Mouse (Mus musculus) midbrain, embryonic 14.5 days (tissue): ENCODE data around the gene Astn2. TPM values are rescaled to one million over a fixed set of nuclear protein-coding genes. Genes with fewer than 3 reads are reported as not detected.

ENCODE experiments used
- ATAC-seq: fragments of 200-750 bp; cut with Nextera tagmentation; 2 replicates; pipeline ENCODE4 v1.8.0; 2017; ENCODE audit warnings: moderate number of reproducible peaks, moderate library complexity; ENCODE audit not compliant: low FRiP score, low TSS enrichment
- DNase-seq: peaks from one replicate; pipeline ENCODE4 v3.0.0-alpha.2; 2015
- H3K27ac ChIP-seq: fragments of 300-500 bp; sonication (generic); replicated peaks from 2 replicates; pipeline ENCODE4 v1.5.1; 2014; ENCODE audit warnings: mild to moderate bottlenecking, low read depth, low read length, moderate library complexity
- H3K27me3 ChIP-seq: fragments of 300-500 bp; sonication (generic); 2 replicates; pipeline ENCODE4 v1.6.1; 2014; ENCODE audit warnings: low read length, control low read depth, mixed read lengths; ENCODE audit not compliant: control insufficient read depth, insufficient read depth
- H3K36me3 ChIP-seq: fragments of 300-500 bp; sonication (generic); 2 replicates; pipeline ENCODE4 v1.6.1; 2014; ENCODE audit warnings: low read length, control low read depth; ENCODE audit not compliant: control insufficient read depth, insufficient read depth
- H3K4me1 ChIP-seq: fragments of 300-500 bp; sonication (generic); 2 replicates; pipeline ENCODE4 v1.6.1; 2014; ENCODE audit warnings: mild to moderate bottlenecking, antibody characterized with exemption, low read length, control low read depth; ENCODE audit not compliant: control insufficient read depth, insufficient read depth
- H3K4me2 ChIP-seq: fragments of 300-500 bp; sonication (generic); 2 replicates; pipeline ENCODE4 v1.6.1; 2014; ENCODE audit warnings: mild to moderate bottlenecking, low read length, moderate library complexity
- H3K4me3 ChIP-seq: fragments of 300-500 bp; sonication (generic); replicated peaks from 2 replicates; pipeline ENCODE4 v1.5.1; 2014; ENCODE audit warnings: low read depth, low read length
- H3K9ac ChIP-seq: fragments of 300-500 bp; sonication (generic); replicated peaks from 2 replicates; pipeline ENCODE4 v1.6.1; 2014; ENCODE audit warnings: mild to moderate bottlenecking, low read length, moderate library complexity
- H3K9me3 ChIP-seq: fragments of 300-500 bp; sonication (generic); 2 replicates; pipeline ENCODE4 v1.6.1; 2016; ENCODE audit warnings: low read length, control low read depth, mixed read lengths; ENCODE audit not compliant: control insufficient read depth
- WGBS: fragments of 180-500 bp; shearing (Covaris S2); extraction: QIAGEN DNeasy Blood & Tissue Kit; methylation state at CpG from one replicate; pipeline ENCODE4 v1.1.7; 2014; 5-methylcytosine and 5-hydroxymethylcytosine counted together
- polyA plus RNA-seq: library from polyadenylated mRNA; unstranded; fragments of >200 nt; fragmentation: Nextera tagmentation; extraction: Ambion mirVana; gene quantifications from 2 replicates; pipeline ENCODE4 v1.2.1, GENCODE M21; 2014

The Astn2 gene
- polyA plus RNA-seq, 1 experiment from 2014 or later, result 4.4 TPM

GRCm38 (mm10) chr4:66122766-66123358 is 281.5 kb downstream of the Astn2 start:
- no peak overlapping the region for H3K9ac ChIP-seq
- no peak overlapping the region for H3K27ac ChIP-seq
- no peaks in the 10 kb centered on the region for H3K36me3 ChIP-seq
- H3K27me3 ChIP-seq, result no peaks in the 10 kb centered on the region
- H3K4me3 ChIP-seq, result no peak overlapping the region
- H3K4me1 ChIP-seq, result no peaks in the 10 kb centered on the region
- ATAC-seq (no peak), DNase-seq (no peak)
- WGBS, result 93% methylated on average over 7 of the region's 7 CpGs
- no peaks in the 10 kb centered on the region for H3K9me3 ChIP-seq
- no peak overlapping the region for H3K4me2 ChIP-seq

- no peaks in the 10 kb centered on the region for H3K27me3 ChIP-seq
- ATAC-seq (no peak), DNase-seq (no peak)
- 88% methylated on average over 2 of the region's 2 CpGs for WGBS
- H3K27ac ChIP-seq, result no peak overlapping the region
- H3K9ac ChIP-seq, result no peak overlapping the region
- H3K4me3 ChIP-seq, result no peak overlapping the region
- no peak overlapping the region for H3K4me2 ChIP-seq
- no peaks in the 10 kb centered on the region for H3K36me3 ChIP-seq
- no peaks in the 10 kb centered on the region for H3K9me3 ChIP-seq
- H3K4me1 ChIP-seq, result no peaks in the 10 kb centered on the region
Observed at GRCm38 (mm10) chr4:66114243-66114642, 290.2 kb downstream of the Astn2 start.

GRCm38 (mm10) chr4:66102037-66102436 is 302.4 kb downstream of the Astn2 start:
- Histone ChIP-seq H3K4me2 (no peak overlapping the region), H3K9me3 (no peaks in the 10 kb centered on the region), H3K4me1 (no peaks in the 10 kb centered on the region), H3K36me3 (no peaks in the 10 kb centered on the region), H3K27ac (no peak overlapping the region), H3K27me3 (no peaks in the 10 kb centered on the region), H3K4me3 (no peak overlapping the region), H3K9ac (no peak overlapping the region)
- WGBS, result 59% methylated on average over 5 of the region's 5 CpGs
- no peak for ATAC-seq
- DNase-seq, result peak; percentile 8

GRCm38 (mm10) chr4:66097629-66098028 is 306.8 kb downstream of the Astn2 start:
- 89% methylated on average over 1 of the region's 1 CpGs for WGBS
- no peaks in the 10 kb centered on the region for H3K9me3 ChIP-seq

GRCm38 (mm10) chr4:66096104-66096503 is 308.3 kb downstream of the Astn2 start:
- H3K4me3 ChIP-seq, result no peak overlapping the region
- H3K4me1 ChIP-seq, result no peaks in the 10 kb centered on the region
- no peak overlapping the region for H3K9ac ChIP-seq
- no peak for DNase-seq
- no peaks in the 10 kb centered on the region for H3K9me3 ChIP-seq
- no peak for ATAC-seq
- H3K27ac ChIP-seq, result no peak overlapping the region
- no peak overlapping the region for H3K4me2 ChIP-seq
- 89% methylated on average over 2 of the region's 2 CpGs for WGBS
- H3K36me3 ChIP-seq, result no peaks in the 10 kb centered on the region
- no peaks in the 10 kb centered on the region for H3K27me3 ChIP-seq

More at GRCm38 (mm10) chr4:66097629-66098028, 306.8 kb downstream of the Astn2 start:
- Histone ChIP-seq H3K27ac (no peak overlapping the region), H3K9ac (no peak overlapping the region), H3K4me3 (no peak overlapping the region), H3K27me3 (no peaks in the 10 kb centered on the region), H3K4me2 (no peak overlapping the region), H3K36me3 (no peaks in the 10 kb centered on the region), H3K4me1 (no peaks in the 10 kb centered on the region)
- DNase-seq (no peak), ATAC-seq (no peak)

GRCm38 (mm10) chr4:66057161-66057560 is 347.2 kb downstream of the Astn2 start:
- Histone ChIP-seq H3K9ac (no peak overlapping the region), H3K9me3 (no peaks in the 10 kb centered on the region), H3K27me3 (no peaks in the 10 kb centered on the region), H3K4me1 (no peaks in the 10 kb centered on the region), H3K4me2 (no peak overlapping the region), H3K4me3 (no peak overlapping the region), H3K27ac (no peak overlapping the region), H3K36me3 (no peaks in the 10 kb centered on the region)
- no peak for DNase-seq
- ATAC-seq, result no peak

- Histone ChIP-seq H3K9ac (no peak overlapping the region), H3K9me3 (no peaks in the 10 kb centered on the region), H3K4me3 (no peak overlapping the region), H3K27me3 (no peaks in the 10 kb centered on the region), H3K4me1 (no peaks in the 10 kb centered on the region), H3K36me3 (no peaks in the 10 kb centered on the region), H3K27ac (no peak overlapping the region), H3K4me2 (no peak overlapping the region)
- ATAC-seq (no peak), DNase-seq (no peak)
- WGBS, result 91% methylated on average over 4 of the region's 4 CpGs
Observed at GRCm38 (mm10) chr4:66055690-66056089, 348.7 kb downstream of the Astn2 start.

GRCm38 (mm10) chr4:66043014-66043672 is 361.3 kb downstream of the Astn2 start:
- no peaks in the 10 kb centered on the region for H3K9me3 ChIP-seq
- no peak overlapping the region for H3K9ac ChIP-seq
- no peaks in the 10 kb centered on the region for H3K36me3 ChIP-seq
- no peaks in the 10 kb centered on the region for H3K27me3 ChIP-seq
- no peak overlapping the region for H3K4me3 ChIP-seq
- DNase-seq (no peak), ATAC-seq (no peak)
- WGBS, result 92% methylated on average over 3 of the region's 3 CpGs
- H3K4me2 ChIP-seq, result no peak overlapping the region
- no peak overlapping the region for H3K27ac ChIP-seq
- no peaks in the 10 kb centered on the region for H3K4me1 ChIP-seq

- Histone ChIP-seq H3K9me3 (no peaks in the 10 kb centered on the region), H3K9ac (no peak overlapping the region), H3K4me1 (no peaks in the 10 kb centered on the region), H3K4me2 (no peak overlapping the region), H3K36me3 (no peaks in the 10 kb centered on the region), H3K4me3 (no peak overlapping the region), H3K27ac (no peak overlapping the region), H3K27me3 (no peaks in the 10 kb centered on the region)
- peak; percentile 42 for DNase-seq
- ATAC-seq, result no peak
- WGBS, result 77% methylated on average over 3 of the region's 3 CpGs
Observed at GRCm38 (mm10) chr4:66033826-66034225, 370.6 kb downstream of the Astn2 start.
